29 mouse cellular contexts compared by ENCODE assay signal in the genomic region with DNA sequence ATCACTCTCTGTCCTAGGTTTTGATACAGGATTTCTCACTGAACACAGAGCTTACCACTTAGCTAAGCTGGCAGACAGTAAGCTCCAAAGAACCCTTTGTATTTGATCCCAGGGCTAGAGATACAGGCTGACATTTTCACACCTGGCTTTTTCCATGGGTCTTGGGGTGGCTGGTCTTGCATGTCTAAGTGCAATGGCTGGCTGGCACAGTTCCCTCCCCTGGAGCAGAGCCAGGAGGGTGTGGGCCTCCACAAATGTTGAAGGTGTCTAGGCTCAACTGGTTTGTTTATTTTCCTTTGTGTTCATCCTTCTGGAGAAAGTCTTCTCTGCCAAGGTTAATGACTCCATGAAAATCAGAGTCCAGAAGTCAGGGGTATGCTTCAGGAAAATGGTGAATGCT.
A peak's percentile ranks its signal among the peaks of the same experiment; 100 is the strongest.
DNase-seq lines count a peak whose midpoint lies in the region; ATAC-seq and TF ChIP-seq lines count a peak whose summit lies in the region.
"Had no signal": no experiment of that assay in that cellular context is flagged by ENCODE, and none has a peak within 500 bp of the region (broad histone marks: within the 10 kb centered on the region; RNA-seq: fewer than 3 reads in every experiment).

No protein-coding gene starts in this region.

- TF ChIP-seq CTCF in kidney, adult 2 months (conservative IDR thresholded peaks at IDR 0.05; ENCODE audit: insufficient read depth, insufficient read length, low read depth, low read length) = no peak
- no peak for TF ChIP-seq CTCF in MEL (IDR thresholded peaks at IDR 0.05 in 2 of 3, conservative IDR thresholded peaks at IDR 0.05 in 1 of 3; ENCODE audit: control insufficient read depth in 1 of 3, insufficient read depth in 1 of 3, low read depth in 2 of 3, low read length in 3 of 3, poor library complexity in 1 of 3, severe bottlenecking in 1 of 3)
- no peak for TF ChIP-seq CTCF in forebrain, postnatal 0 days (IDR thresholded peaks at IDR 0.05; ENCODE audit: low read depth)

- H3K27me3 ChIP-seq in kidney, adult 2 months (replicated peaks; ENCODE audit: control insufficient read depth, insufficient read depth, low read length) = no peaks in the 10 kb centered on the region
- H3K27me3 ChIP-seq in kidney, embryonic 14.5 days (ENCODE audit: control insufficient read depth, insufficient read depth, low read length) = no peaks in the 10 kb centered on the region
- no peaks in the 10 kb centered on the region for H3K27me3 ChIP-seq in MEL (ENCODE audit: control insufficient read depth in 1 of 2, insufficient read depth in 2 of 2, low read length in 2 of 2)
- H3K27me3 ChIP-seq in forebrain, postnatal 0 days (ENCODE audit: insufficient read depth, low read length) = no peaks in the 10 kb centered on the region
- H3K27me3 ChIP-seq: embryonic facial prominence, embryonic 15.5 days; forebrain, embryonic 12.5 days; hindbrain, embryonic 15.5 days; liver, embryonic 13.5 days; midbrain, embryonic 13.5 days; neural tube, embryonic 13.5 days; stomach, embryonic 15.5 days had no signal

- no peaks in the 10 kb centered on the region for H3K79me2 ChIP-seq in MEL (ENCODE audit: control insufficient read depth, insufficient read depth, low read length, poor library complexity)

- TF ChIP-seq POLR2A in kidney, adult 2 months (IDR thresholded peaks at IDR 0.05; ENCODE audit: low read depth, low read length) = no peak
- TF ChIP-seq POLR2A in MEL (IDR thresholded peaks at IDR 0.05; ENCODE audit: control insufficient read depth in 1 of 2, insufficient read depth in 1 of 2, low read depth in 1 of 2, low read length in 2 of 2, poor library complexity in 1 of 2) = no peak

- ATAC-seq in kidney, embryonic 14.5 days (ENCODE audit: low FRiP score, low TSS enrichment) = no peak
- ATAC-seq in forebrain, postnatal 0 days = no peak
- ATAC-seq: inflammation-experienced regulatory T-cells, adult 6 months; midbrain, embryonic 13.5 days had no signal

- H3K4me1 ChIP-seq in kidney, adult 2 months (ENCODE audit: control insufficient read depth, insufficient read depth, low read length) = no peaks in the 10 kb centered on the region
- no peaks in the 10 kb centered on the region for H3K4me1 ChIP-seq in kidney, embryonic 14.5 days (ENCODE audit: control insufficient read depth, insufficient read depth, low read length)
- no peaks in the 10 kb centered on the region for H3K4me1 ChIP-seq in MEL (ENCODE audit: control insufficient read depth in 1 of 2, insufficient read depth in 2 of 2, low read length in 2 of 2)
- no peaks in the 10 kb centered on the region for H3K4me1 ChIP-seq in forebrain, postnatal 0 days (ENCODE audit: insufficient read depth)
- H3K4me1 ChIP-seq: embryonic facial prominence, embryonic 10.5 days; embryonic facial prominence, embryonic 15.5 days; forebrain, embryonic 12.5 days; hindbrain, embryonic 10.5 days; hindbrain, embryonic 15.5 days; liver, embryonic 13.5 days; midbrain, embryonic 13.5 days; neural tube, embryonic 13.5 days; stomach, embryonic 15.5 days had no signal

- H3K4me3 ChIP-seq in kidney, adult 2 months (ENCODE audit: insufficient read depth, low read depth, low read length) = no peak overlapping the region
- H3K4me3 ChIP-seq in kidney, embryonic 14.5 days (ENCODE audit: low read length) = no peak overlapping the region
- H3K4me3 ChIP-seq in MEL (ENCODE audit: control insufficient read depth in 1 of 2, insufficient read depth in 1 of 2, low read depth in 2 of 2, low read length in 2 of 2) = no peak overlapping the region
- no peak overlapping the region for H3K4me3 ChIP-seq in forebrain, postnatal 0 days (ENCODE audit: low read depth, low read length)
- H3K4me3 ChIP-seq: embryonic facial prominence, embryonic 10.5 days; embryonic facial prominence, embryonic 15.5 days; forebrain, embryonic 12.5 days; hindbrain, embryonic 10.5 days; hindbrain, embryonic 15.5 days; liver, embryonic 13.5 days; midbrain, embryonic 13.5 days; neural tube, embryonic 13.5 days; stomach, embryonic 15.5 days had no signal

- no peak overlapping the region for H3K9ac ChIP-seq in kidney, embryonic 14.5 days (ENCODE audit: low read depth, low read length)
- H3K9ac ChIP-seq in MEL (ENCODE audit: control insufficient read depth, low read depth, low read length, poor library complexity, severe bottlenecking) = no peak overlapping the region
- H3K9ac ChIP-seq in forebrain, postnatal 0 days = no peak overlapping the region
- H3K9ac ChIP-seq: embryonic facial prominence, embryonic 15.5 days; forebrain, embryonic 12.5 days; hindbrain, embryonic 15.5 days; liver, embryonic 13.5 days; midbrain, embryonic 13.5 days; neural tube, embryonic 13.5 days; stomach, embryonic 15.5 days had no signal

- H3K9me3 ChIP-seq in kidney, embryonic 14.5 days (ENCODE audit: control insufficient read depth, low read length) = no peaks in the 10 kb centered on the region
- no peaks in the 10 kb centered on the region for H3K9me3 ChIP-seq in MEL (replicated peaks; ENCODE audit: insufficient read depth, low read length)
- no peaks in the 10 kb centered on the region for H3K9me3 ChIP-seq in forebrain, postnatal 0 days (ENCODE audit: low read length)
- H3K9me3 ChIP-seq: embryonic facial prominence, embryonic 10.5 days; embryonic facial prominence, embryonic 15.5 days; forebrain, embryonic 12.5 days; hindbrain, embryonic 10.5 days; hindbrain, embryonic 15.5 days; liver, embryonic 13.5 days; midbrain, embryonic 13.5 days; neural tube, embryonic 13.5 days; stomach, embryonic 15.5 days had no signal

- no peak for TF ChIP-seq EP300 in MEL (IDR thresholded peaks at IDR 0.05; ENCODE audit: low read depth in 1 of 2, low read length in 2 of 2)

- H3K27ac ChIP-seq in kidney, adult 2 months (ENCODE audit: insufficient read depth, low read depth, low read length) = no peak overlapping the region
- H3K27ac ChIP-seq in kidney, embryonic 14.5 days (ENCODE audit: low read depth, low read length) = no peak overlapping the region
- H3K27ac ChIP-seq in MEL (ENCODE audit: control insufficient read depth, low read depth, low read length) = no peak overlapping the region
- H3K27ac ChIP-seq in forebrain, postnatal 0 days (ENCODE audit: low read depth, low read length) = no peak overlapping the region
- H3K27ac ChIP-seq: embryonic facial prominence, embryonic 10.5 days; embryonic facial prominence, embryonic 15.5 days; forebrain, embryonic 12.5 days; hindbrain, embryonic 10.5 days; hindbrain, embryonic 15.5 days; liver, embryonic 13.5 days; macrophage; midbrain, embryonic 13.5 days; neural tube, embryonic 13.5 days; stomach, embryonic 15.5 days had no signal

- H3K36me3 ChIP-seq in kidney, adult 2 months (ENCODE audit: control insufficient read depth, insufficient read depth, low read length) = no peaks in the 10 kb centered on the region
- no peaks in the 10 kb centered on the region for H3K36me3 ChIP-seq in kidney, embryonic 14.5 days (ENCODE audit: control insufficient read depth, insufficient read depth, low read length)
- no peaks in the 10 kb centered on the region for H3K36me3 ChIP-seq in MEL (ENCODE audit: control insufficient read depth in 1 of 2, insufficient read depth in 2 of 2, low read length in 2 of 2)
- no peaks in the 10 kb centered on the region for H3K36me3 ChIP-seq in forebrain, postnatal 0 days (ENCODE audit: insufficient read depth)
- H3K36me3 ChIP-seq: embryonic facial prominence, embryonic 10.5 days; embryonic facial prominence, embryonic 15.5 days; forebrain, embryonic 12.5 days; hindbrain, embryonic 10.5 days; hindbrain, embryonic 15.5 days; liver, embryonic 13.5 days; midbrain, embryonic 13.5 days; neural tube, embryonic 13.5 days; stomach, embryonic 15.5 days had no signal

- no peak overlapping the region for H3K4me2 ChIP-seq in kidney, embryonic 14.5 days (replicated peaks; ENCODE audit: low read depth, low read length)
- no peak overlapping the region for H3K4me2 ChIP-seq in forebrain, postnatal 0 days (ENCODE audit: low read depth)
- H3K4me2 ChIP-seq: embryonic facial prominence, embryonic 15.5 days; forebrain, embryonic 12.5 days; hindbrain, embryonic 15.5 days; liver, embryonic 13.5 days; midbrain, embryonic 13.5 days; neural tube, embryonic 13.5 days; stomach, embryonic 15.5 days had no signal

- TF ChIP-seq RAD21 in MEL (IDR thresholded peaks at IDR 0.05; ENCODE audit: low read depth, low read length) = no peak

- peak; percentile 38 for DNase-seq in kidney, adult 2 months
- peak; percentile 27 for DNase-seq in MEL (ENCODE audit: low read depth, low spot score)
- DNase-seq in kidney, adult 8-10 months = peak; percentile 2 to 16
- DNase-seq in kidney, postnatal 36 days = peak; percentile 16 to 62
- DNase-seq in forebrain, postnatal 0 days = no peak
- DNase-seq in spleen, postnatal 36 days (ENCODE audit: low spot score in 2 of 2) = no peak
- DNase-seq: adrenal gland, postnatal 10 days; B cell, adult 2 months; cerebellum, adult 11 months; cerebellum, adult 9-10 months; gastrocnemius, postnatal 10 days; heart, postnatal 14 days; layer of hippocampus, adult 9-11 months; liver, embryonic 13.5 days; lung, adult 2 months; lung, postnatal 10 days; thymus, adult 2 months; thymus, postnatal 36 days had no signal

TF ChIP-seq in MEL, 35 proteins besides CTCF, POLR2A, EP300 and RAD21:
- TF ChIP-seq KAT2A (conservative IDR thresholded peaks at IDR 0.05; ENCODE audit: low read depth, low read length) (no peak), USF1 (IDR thresholded peaks at IDR 0.05; ENCODE audit: low read depth, low read length) (no peak), UBTF (IDR thresholded peaks at IDR 0.05; ENCODE audit: borderline replicate concordance, insufficient read depth, low read depth, low read length) (no peak), E2F4 (IDR thresholded peaks at IDR 0.05; ENCODE audit: borderline replicate concordance, low read depth, low read length) (no peak), POLR2AphosphoS2 (IDR thresholded peaks at IDR 0.05; ENCODE audit: low read length) (no peak), USF2 (IDR thresholded peaks at IDR 0.05; ENCODE audit: borderline replicate concordance in 1 of 2, insufficient read depth in 1 of 2, low read depth in 1 of 2, low read length in 2 of 2) (no peak), NELFE (IDR thresholded peaks at IDR 0.05; ENCODE audit: low read depth, low read length) (no peak), ZC3H11A (IDR thresholded peaks at IDR 0.05; ENCODE audit: low read depth, low read length) (no peak), ZMIZ1 (IDR thresholded peaks at IDR 0.05; ENCODE audit: low read depth, low read length) (no peak), MXI1 (IDR thresholded peaks at IDR 0.05; ENCODE audit: low read depth, low read length) (no peak), MYC (IDR thresholded peaks at IDR 0.05; ENCODE audit: low read depth, low read length) (no peak), TCF12 (IDR thresholded peaks at IDR 0.05; ENCODE audit: low read depth, low read length) (no peak), TBP (IDR thresholded peaks at IDR 0.05; ENCODE audit: low read depth, low read length) (no peak)
TF ChIP-seq in MEL: peak in this region for 0.

Comparison
In these comparisons a context has a peak if more than half of its experiments do, and no peak if none do; other contexts are left out.
1. DNase-seq: peak in kidney, adult 2 months (single experiment), MEL (single experiment), kidney, adult 8-10 months (2 of 2) and kidney, postnatal 36 days (2 of 2); none in forebrain, postnatal 0 days (single experiment) and spleen, postnatal 36 days (0 of 2).